Mouse (Mus musculus) midbrain, embryonic 15.5 days (tissue): ENCODE results near the gene Fam136a. TPM values are rescaled to one million over a fixed set of nuclear protein-coding genes. Genes with fewer than 3 reads are reported as not detected.

ENCODE experiments used
- ATAC-seq: fragments of 200-750 bp; cut with Nextera tagmentation; replicated peaks from 2 replicates; pipeline ENCODE4 v1.8.0; 2017; ENCODE audit warnings: moderate TSS enrichment
- H3K27ac ChIP-seq: fragments of 300-500 bp; sonication (generic); 2 replicates; pipeline ENCODE4 v1.5.1; 2015; ENCODE audit warnings: mild to moderate bottlenecking, inconsistent platforms
- H3K27me3 ChIP-seq: fragments of 300-500 bp; sonication (generic); replicated peaks from 2 replicates; pipeline ENCODE4 v1.6.1; 2015; ENCODE audit warnings: inconsistent platforms
- H3K36me3 ChIP-seq: fragments of 300-500 bp; sonication (generic); replicated peaks from 2 replicates; pipeline ENCODE4 v1.6.1; 2015; ENCODE audit warnings: inconsistent platforms
- H3K4me1 ChIP-seq: fragments of 300-500 bp; sonication (generic); 2 replicates; pipeline ENCODE4 v1.6.1; 2015; ENCODE audit warnings: inconsistent platforms
- H3K4me2 ChIP-seq: fragments of 300-500 bp; sonication (generic); 2 replicates; pipeline ENCODE4 v1.6.1; 2015; ENCODE audit warnings: inconsistent platforms, mild to moderate bottlenecking, moderate library complexity
- H3K4me3 ChIP-seq: fragments of 300-500 bp; sonication (generic); 2 replicates; pipeline ENCODE4 v1.5.1; 2015; ENCODE audit warnings: mild to moderate bottlenecking, inconsistent platforms
- H3K9ac ChIP-seq: fragments of 300-500 bp; sonication (generic); 2 replicates; pipeline ENCODE4 v1.6.1; 2015; ENCODE audit warnings: mild to moderate bottlenecking, inconsistent platforms
- H3K9me3 ChIP-seq: fragments of 300-500 bp; sonication (generic); 2 replicates; pipeline ENCODE4 v1.6.1; 2016; ENCODE audit warnings: inconsistent platforms
- WGBS: fragments of 180-500 bp; shearing (Covaris S2); methylation state at CpG from one replicate; pipeline ENCODE4 v1.1.7; 2015; ENCODE audit warnings: mixed read lengths; 5-methylcytosine and 5-hydroxymethylcytosine counted together
- polyA plus RNA-seq: library from polyadenylated mRNA; unstranded; fragments of >200 nt; fragmentation: Nextera tagmentation; extraction: Ambion mirVana; gene quantifications from 2 replicates; pipeline ENCODE4 v1.2.1, GENCODE M21; 2015

The Fam136a gene
- polyA plus RNA-seq, 1 experiment from 2014 or later, result 118 TPM

DNA sequence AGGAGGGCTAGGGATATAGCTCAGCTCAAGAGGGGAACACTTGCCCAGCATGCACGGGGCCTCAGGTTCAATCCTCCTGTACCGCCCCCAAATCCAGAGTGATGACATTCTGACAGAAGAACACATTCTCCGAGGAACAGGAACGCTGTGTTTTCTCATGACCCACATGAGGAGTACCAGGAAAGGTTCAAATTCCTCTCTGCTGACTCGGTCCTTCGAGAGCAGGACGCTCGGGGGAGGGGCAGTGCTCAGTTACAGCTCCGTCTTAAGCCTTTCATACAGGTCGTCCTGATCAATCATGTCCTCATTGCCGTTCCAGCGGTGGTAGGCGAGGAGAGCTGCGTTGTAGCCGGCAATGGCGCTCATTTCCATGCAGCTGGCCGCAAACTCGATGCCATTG, 23.0 kb downstream of the Fam136a start:
- H3K27me3 ChIP-seq, result no peaks in the 10 kb centered on the region
- no peak overlapping the region for H3K27ac ChIP-seq
- ATAC-seq, result no peak
- peaks cover 61% of the 10 kb centered on the region for H3K36me3 ChIP-seq
- no peaks in the 10 kb centered on the region for H3K4me1 ChIP-seq
- 90% methylated on average over 18 of the region's 18 CpGs for whole genome bisulfite sequencing
- no peak overlapping the region for H3K4me3 ChIP-seq
- H3K9me3 ChIP-seq, result no peaks in the 10 kb centered on the region
- no peak overlapping the region for H3K9ac ChIP-seq
- H3K4me2 ChIP-seq, result no peak overlapping the region

DNA sequence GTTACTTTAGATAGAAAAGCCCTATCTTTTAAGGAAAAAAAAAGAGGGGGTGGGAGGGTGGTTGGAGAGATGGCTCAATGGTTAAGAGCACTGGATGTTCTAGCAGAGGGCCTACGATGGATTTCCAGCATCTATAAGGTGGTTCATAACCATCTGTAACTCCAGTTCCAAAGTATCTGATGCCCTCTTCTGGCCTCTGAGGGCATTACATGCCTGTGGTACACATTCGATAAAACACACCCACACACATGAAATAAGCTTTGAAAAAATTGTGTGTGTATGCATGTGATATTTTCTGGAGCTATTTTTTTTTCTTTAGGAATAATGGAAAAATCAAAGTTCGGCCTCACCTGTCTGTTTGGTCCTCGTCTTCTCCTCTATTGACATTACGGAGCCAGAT, 25.9 kb downstream of the Fam136a start:
- Histone ChIP-seq H3K9me3 (no peaks in the 10 kb centered on the region), H3K9ac (no peak overlapping the region), H3K4me3 (no peak overlapping the region), H3K27ac (no peak overlapping the region), H3K36me3 (peaks cover 48% of the 10 kb centered on the region), H3K4me1 (peaks cover 22% of the 10 kb centered on the region), H3K27me3 (no peaks in the 10 kb centered on the region), H3K4me2 (no peak overlapping the region)
- no peak for ATAC-seq
- WGBS, result 96% methylated on average over 5 of the region's 5 CpGs

DNA sequence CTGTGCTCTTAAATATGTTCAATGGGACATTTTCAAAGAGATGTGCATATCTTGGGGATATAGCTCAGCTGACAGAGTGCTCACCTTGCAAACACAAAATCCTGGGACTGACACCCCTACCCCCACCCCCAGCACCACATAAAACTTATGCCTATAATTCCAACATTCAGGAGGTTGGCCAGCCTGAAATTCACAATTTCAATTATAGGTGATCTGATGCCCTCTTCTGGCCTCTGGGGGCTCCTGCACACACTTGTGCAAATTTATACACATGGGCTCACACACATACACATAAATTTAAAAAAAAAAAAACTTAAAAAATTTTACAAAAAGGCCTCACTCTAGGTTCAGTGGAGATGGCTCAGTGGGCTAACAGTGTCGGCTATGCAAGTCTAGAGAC, 27.7 kb downstream of the Fam136a start:
- H3K9me3 ChIP-seq, result no peaks in the 10 kb centered on the region
- H3K4me2 ChIP-seq, result no peak overlapping the region
- no peak for ATAC-seq
- H3K36me3 ChIP-seq, result peaks cover 35% of the 10 kb centered on the region
- no peak overlapping the region for H3K4me3 ChIP-seq
- H3K9ac ChIP-seq, result no peak overlapping the region
- WGBS, result 95% methylated on average over 1 of the region's 1 CpGs
- H3K4me1 ChIP-seq, result peaks cover 30% of the 10 kb centered on the region
- H3K27ac ChIP-seq, result no peak overlapping the region
- H3K27me3 ChIP-seq, result no peaks in the 10 kb centered on the region

DNA sequence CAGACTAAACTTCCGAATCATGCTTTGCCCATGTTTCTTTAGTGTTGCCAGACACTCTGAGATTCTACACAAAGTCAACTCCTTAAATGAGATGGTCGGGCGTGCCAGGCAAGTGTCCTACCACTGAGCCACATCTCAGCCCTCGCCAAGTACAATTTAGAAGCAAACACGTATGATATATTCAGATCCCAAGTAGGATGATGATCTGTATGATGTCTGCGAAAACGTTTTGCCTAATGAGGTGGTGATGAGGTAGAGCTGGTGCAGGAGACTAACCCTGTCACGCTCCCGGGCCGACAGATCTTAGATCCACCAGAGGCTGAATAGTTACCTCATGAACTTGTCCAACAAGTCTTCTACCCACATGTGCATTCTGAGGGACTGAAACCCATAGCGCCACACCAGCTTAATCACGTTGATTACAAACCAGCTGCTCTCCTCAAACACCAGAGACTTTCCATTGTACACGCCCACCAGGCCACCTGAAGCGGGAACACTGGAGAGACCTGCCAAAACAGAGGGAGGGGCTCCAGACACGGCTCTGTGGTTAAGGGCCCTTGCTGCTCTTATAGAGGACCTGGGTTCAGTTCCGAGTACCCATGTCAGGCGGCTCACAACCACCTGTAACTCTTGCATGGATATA, 28.8 kb downstream of the Fam136a start:
- Histone ChIP-seq H3K9ac (no peak overlapping the region), H3K36me3 (peaks cover 29% of the 10 kb centered on the region), H3K9me3 (no peaks in the 10 kb centered on the region), H3K4me2 (no peak overlapping the region), H3K27me3 (no peaks in the 10 kb centered on the region), H3K4me1 (peaks cover 30% of the 10 kb centered on the region), H3K4me3 (no peak overlapping the region), H3K27ac (no peak overlapping the region)
- no peak for ATAC-seq
- WGBS, result 94% methylated on average over 17 of the region's 17 CpGs

DNA sequence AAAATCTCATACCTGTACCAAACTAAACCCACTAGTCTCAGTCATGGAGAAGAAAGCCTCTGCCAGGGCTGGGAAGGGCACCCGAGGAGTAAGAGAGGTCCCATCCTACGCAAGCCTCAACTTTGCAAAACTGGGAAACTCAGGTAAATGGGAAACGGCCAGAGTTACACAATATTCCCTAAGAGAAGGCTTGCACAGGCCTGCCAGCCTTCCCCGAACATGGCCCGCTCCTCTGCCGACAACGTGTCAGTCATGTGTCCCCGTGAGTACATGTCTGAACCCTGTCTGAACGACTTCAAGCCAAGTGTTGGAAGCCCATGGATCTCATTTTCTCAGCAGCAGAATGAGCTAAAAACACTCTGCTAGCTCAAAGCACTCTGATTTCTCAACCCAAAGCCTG, 29.6 kb downstream of the Fam136a start:
- H3K4me1 ChIP-seq, result peaks cover 30% of the 10 kb centered on the region
- no peak overlapping the region for H3K27ac ChIP-seq
- H3K36me3 ChIP-seq, result peaks cover 23% of the 10 kb centered on the region
- H3K9me3 ChIP-seq, result no peaks in the 10 kb centered on the region
- no peak for ATAC-seq
- peak overlapping the region; percentile 63 for H3K4me2 ChIP-seq
- no peaks in the 10 kb centered on the region for H3K27me3 ChIP-seq
- peak overlapping the region; percentile 92; the same call in 1 of the 2 replicates for H3K9ac ChIP-seq
- H3K4me3 ChIP-seq, result peak overlapping the region; percentile 91
- WGBS, result 88% methylated on average over 9 of the region's 9 CpGs

DNA sequence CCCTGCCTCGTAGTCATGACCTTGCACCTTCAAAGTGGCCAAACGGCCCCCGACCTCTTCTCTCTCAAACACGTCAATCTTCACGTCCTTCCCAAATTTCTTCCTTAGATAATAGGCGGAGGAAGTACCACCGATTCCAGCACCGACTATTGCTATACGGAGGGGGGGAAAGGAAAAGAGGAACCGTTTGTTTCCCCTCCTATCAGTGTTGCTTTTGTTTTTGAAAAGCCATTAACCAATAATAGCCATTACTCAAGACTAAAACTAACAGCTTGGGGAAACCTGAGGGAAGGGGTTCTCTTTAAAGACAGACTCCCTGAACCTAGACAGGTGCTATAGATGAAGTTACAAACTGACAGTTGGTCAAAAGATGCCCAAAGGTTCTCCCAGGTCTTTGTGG, 30.5 kb downstream of the Fam136a start:
- 12% methylated on average over 10 of the region's 10 CpGs for WGBS
- H3K36me3 ChIP-seq, result peaks cover 13% of the 10 kb centered on the region
- H3K27me3 ChIP-seq, result no peaks in the 10 kb centered on the region
- H3K4me3 ChIP-seq, result peak overlapping the region; percentile 91
- peak overlapping the region; percentile 63 for H3K4me2 ChIP-seq
- H3K9ac ChIP-seq, result peak overlapping the region; percentile 92
- no peaks in the 10 kb centered on the region for H3K9me3 ChIP-seq
- ATAC-seq, result no peak
- peaks cover 33% of the 10 kb centered on the region for H3K4me1 ChIP-seq
- H3K27ac ChIP-seq, result peak overlapping the region; percentile 93

DNA sequence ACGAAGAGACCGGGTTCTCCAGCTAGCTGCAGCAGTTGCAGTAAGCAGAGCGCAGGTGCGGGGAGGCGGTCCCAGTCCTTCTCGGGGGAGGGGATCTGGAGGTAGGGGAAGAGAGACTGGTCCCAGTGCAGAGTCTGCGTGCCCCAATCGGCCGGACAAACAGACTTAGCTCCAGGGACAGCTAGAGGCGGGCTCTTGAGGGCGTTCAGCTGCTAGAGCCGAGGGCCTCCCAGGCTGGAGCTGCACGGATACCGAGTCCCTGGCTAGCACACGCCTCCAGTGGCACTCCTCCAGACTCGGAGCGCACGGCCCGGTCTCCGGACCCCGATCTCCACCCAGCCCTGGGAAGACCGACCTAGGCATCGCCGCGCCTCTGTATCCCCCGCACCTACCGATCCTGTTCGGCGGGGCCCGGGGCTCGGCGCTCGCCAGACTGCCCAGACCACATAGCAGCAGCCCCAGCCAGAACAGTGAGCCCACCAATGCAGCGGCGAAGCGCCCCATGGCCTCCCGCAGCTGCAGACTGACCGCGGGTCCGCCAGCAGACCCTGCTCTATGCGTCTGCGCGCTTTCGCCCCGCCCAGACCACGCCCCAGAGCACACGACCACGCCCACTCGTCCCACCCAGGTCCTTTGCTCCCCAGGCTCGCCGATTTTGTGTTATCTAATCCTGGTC, 31.3 kb downstream of the Fam136a start, which contains the start of gene Pcyox1:
Gene Pcyox1, minus strand, starts transcription at position 574 of the 676 bp plus-strand sequence.
- under 1% methylated on average over 51 of the region's 51 CpGs for WGBS
- peak within 1 kb of the TSS; percentile 92 for H3K9ac ChIP-seq
- no peaks in the 10 kb centered on the region for H3K9me3 ChIP-seq
- H3K4me2 ChIP-seq, result peak within 1 kb of the TSS; percentile 63
- H3K36me3 ChIP-seq, result peaks cover 6% of the 10 kb centered on the region
- peak within 1 kb of the TSS; percentile 91 for H3K4me3 ChIP-seq
- H3K27ac ChIP-seq, result peak within 1 kb of the TSS; percentile 93
- no peaks in the 10 kb centered on the region for H3K27me3 ChIP-seq
- H3K4me1 ChIP-seq, result peaks cover 34% of the 10 kb centered on the region
- ATAC-seq, result peak; percentile 95

DNA sequence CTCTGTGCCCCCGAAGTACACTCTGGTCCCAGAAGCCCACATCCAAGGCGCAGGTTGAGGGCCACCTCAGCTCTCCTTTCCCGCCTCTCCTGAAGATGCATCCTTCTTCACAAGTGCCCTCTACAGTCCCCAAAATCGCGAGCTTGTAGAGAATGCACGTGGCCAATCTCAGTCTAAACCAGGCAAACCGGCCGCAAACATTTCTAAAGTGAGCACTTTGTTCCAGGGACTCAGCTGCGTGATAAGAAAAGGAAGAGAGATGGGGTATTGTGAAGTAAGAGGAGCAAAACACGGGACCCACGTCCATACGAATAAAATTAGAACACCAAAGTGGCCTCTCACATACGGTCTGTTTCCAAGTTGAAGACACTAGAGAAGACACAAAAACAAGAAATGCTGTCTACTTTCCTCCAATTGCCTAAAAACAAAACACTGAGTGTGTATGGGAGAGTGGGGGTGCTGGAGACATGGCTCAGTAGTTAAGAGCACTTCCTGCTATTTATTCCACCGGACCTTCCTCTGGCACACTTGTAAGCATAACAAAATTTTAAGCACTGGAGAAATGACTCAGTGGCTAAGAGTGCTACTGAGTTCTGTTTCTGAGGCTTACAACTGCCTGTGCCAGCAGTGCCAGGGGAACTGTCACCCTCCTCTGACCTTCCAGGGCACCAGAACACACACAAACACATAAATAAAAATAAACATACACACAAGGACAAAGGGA, 32.0 kb downstream of the Fam136a start:
- Histone ChIP-seq H3K9ac (peak overlapping the region; percentile 92), H3K9me3 (no peaks in the 10 kb centered on the region)
- 7% methylated on average over 14 of the region's 14 CpGs for WGBS

DNA sequence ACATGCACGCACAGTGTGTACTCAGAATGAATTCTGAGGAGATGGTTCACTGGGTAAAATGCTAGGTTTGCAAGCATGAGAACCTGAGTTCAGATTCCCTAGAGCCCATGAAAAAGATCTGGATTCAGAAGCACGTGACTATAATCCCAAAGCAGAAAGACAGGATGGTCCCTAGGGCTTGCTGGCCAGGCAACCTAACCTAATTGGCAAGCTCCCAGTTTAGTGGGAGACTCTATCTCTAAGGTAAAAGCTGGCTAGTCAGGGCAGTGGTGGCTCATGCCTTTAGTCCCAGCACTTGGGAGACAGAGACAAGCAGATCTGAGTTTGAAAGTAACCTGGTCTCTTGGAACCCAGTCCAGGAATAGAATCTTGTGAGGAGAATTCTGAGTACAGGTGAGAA, 33.5 kb downstream of the Fam136a start:
- H3K4me3 ChIP-seq, result no peak overlapping the region
- ATAC-seq, result no peak
- no peaks in the 10 kb centered on the region for H3K36me3 ChIP-seq
- H3K4me2 ChIP-seq, result no peak overlapping the region
- no peak overlapping the region for H3K27ac ChIP-seq
- no peaks in the 10 kb centered on the region for H3K9me3 ChIP-seq
- no peaks in the 10 kb centered on the region for H3K27me3 ChIP-seq
- WGBS, result 73% methylated on average over 2 of the region's 2 CpGs
- H3K9ac ChIP-seq, result no peak overlapping the region
- peaks cover 35% of the 10 kb centered on the region for H3K4me1 ChIP-seq

More for the DNA sequence above, 32.0 kb downstream of the Fam136a start:
- H3K27me3 ChIP-seq, result no peaks in the 10 kb centered on the region
- H3K4me2 ChIP-seq, result peak overlapping the region; percentile 63
- no peaks in the 10 kb centered on the region for H3K36me3 ChIP-seq
- peaks cover 34% of the 10 kb centered on the region for H3K4me1 ChIP-seq
- H3K27ac ChIP-seq, result peak overlapping the region; percentile 93
- H3K4me3 ChIP-seq, result peak overlapping the region; percentile 91
- ATAC-seq, result peak; percentile 2; the same call in 1 of the 2 replicates

DNA sequence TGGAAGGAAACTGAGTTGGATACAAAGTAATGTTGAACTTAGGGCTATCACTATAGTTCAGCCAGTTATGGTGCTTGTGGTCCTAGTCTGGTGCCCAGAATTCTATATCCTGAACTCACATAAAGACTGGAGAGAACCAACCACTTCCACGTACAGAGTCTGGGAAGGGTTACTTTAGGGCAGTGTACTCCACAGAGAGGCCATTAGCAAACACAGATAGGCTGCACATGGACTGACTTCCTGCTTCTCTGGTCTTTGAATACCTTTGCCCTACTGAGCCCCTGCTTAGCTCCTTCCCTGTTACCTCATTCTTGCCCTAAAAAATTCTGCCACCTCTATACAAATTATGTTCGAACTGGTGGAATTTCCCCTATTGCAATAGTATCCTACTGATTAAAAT, 34.5 kb downstream of the Fam136a start:
- Histone ChIP-seq H3K27ac (no peak overlapping the region), H3K9me3 (no peaks in the 10 kb centered on the region), H3K4me2 (no peak overlapping the region), H3K36me3 (no peaks in the 10 kb centered on the region), H3K9ac (no peak overlapping the region), H3K27me3 (no peaks in the 10 kb centered on the region), H3K4me1 (peaks cover 25% of the 10 kb centered on the region), H3K4me3 (no peak overlapping the region)
- 92% methylated on average over 2 of the region's 2 CpGs for WGBS
- ATAC-seq, result no peak

DNA sequence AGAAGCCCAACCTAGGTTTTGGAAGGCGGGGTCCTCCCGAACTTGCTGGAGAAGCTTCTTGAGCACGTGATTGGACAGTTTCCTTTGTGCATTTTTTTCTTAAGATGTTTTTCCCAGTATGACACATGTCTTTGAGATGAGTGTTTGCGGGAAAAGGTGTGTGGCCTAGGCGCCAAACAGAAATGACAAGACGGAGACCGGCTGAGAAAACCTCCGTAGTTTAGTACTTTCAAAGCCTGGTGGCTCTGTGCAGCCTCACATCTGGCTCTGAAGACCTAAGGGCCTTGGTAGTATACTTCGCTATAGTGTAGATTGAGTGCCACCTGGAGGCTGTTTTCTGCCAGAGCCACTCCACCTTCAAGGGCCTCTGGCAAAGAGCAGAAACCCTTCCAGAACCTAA, 35.5 kb downstream of the Fam136a start:
- H3K4me3 ChIP-seq, result peak overlapping the region; percentile 17; the same call in 1 of the 2 replicates
- ATAC-seq, result no peak

More for the DNA sequence above, 35.5 kb downstream of the Fam136a start:
- peaks cover 18% of the 10 kb centered on the region for H3K4me1 ChIP-seq
- H3K4me2 ChIP-seq, result peak overlapping the region; percentile 39
- no peak overlapping the region for H3K27ac ChIP-seq
- H3K9me3 ChIP-seq, result no peaks in the 10 kb centered on the region
- H3K27me3 ChIP-seq, result no peaks in the 10 kb centered on the region
- H3K9ac ChIP-seq, result no peak overlapping the region
- WGBS, result 9% methylated on average over 9 of the region's 9 CpGs
- H3K36me3 ChIP-seq, result no peaks in the 10 kb centered on the region
